Mouse (Mus musculus) erythroblast, adult 5-6 weeks (primary cell): Measurements from ENCODE around the gene Hivep3. TPM values are rescaled to one million over a fixed set of nuclear protein-coding genes. Genes with fewer than 3 reads are reported as not detected.

Experiments
- ATAC-seq: replicated peaks from 2 replicates; pipeline ENCODE4 v1.8.0; 2016; ENCODE audit warnings: moderate number of reproducible peaks, mild to moderate bottlenecking, moderate TSS enrichment, inconsistent platforms; ENCODE audit not compliant: poor library complexity, low FRiP score, severe bottlenecking
- total RNA-seq, 2 experiments: library from RNA; stranded (forward) in 1 of 2; stranded (reverse) in 1 of 2; fragments of 150-400 nt in 1 of 2; fragments of 200-764, 138-1000 nt in 1 of 2; gene quantifications; 2 replicates each; pipeline versions ENCODE4 v1.2.3 to v1.2.4; 2015 to 2017; ENCODE audit warnings: low replicate concordance in 2 of 2

Hivep3 gene
- total RNA-seq, 2 experiments from 2014 or later, result under 0.01 to 0.51 TPM

DNA sequence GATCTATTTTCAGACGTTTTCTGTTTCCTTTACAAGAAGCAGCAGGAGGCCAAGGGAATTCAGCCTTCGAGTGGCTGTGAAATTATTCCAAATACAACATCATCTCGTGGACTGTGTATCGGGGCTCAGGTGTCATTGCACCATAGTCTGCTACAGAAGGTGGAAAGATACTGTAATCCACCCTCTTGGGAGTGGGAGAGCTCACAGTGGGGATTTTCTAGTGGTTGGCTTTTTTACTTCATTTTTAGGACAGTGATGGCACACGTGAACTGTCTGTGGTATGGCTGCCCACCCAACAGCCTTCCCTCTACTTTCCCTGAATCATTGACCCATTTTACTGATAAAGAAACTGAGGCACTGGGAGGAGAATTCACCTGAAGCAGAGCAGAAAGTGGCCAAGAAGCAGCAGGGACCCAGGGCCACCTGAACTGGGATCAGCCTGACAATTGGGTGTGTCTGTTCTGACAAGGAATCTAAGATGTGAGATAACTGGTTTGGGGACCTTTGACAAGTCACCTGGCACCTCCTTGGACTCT, 233.6 kb downstream of the Hivep3 start:
- ATAC-seq, result no peak

DNA sequence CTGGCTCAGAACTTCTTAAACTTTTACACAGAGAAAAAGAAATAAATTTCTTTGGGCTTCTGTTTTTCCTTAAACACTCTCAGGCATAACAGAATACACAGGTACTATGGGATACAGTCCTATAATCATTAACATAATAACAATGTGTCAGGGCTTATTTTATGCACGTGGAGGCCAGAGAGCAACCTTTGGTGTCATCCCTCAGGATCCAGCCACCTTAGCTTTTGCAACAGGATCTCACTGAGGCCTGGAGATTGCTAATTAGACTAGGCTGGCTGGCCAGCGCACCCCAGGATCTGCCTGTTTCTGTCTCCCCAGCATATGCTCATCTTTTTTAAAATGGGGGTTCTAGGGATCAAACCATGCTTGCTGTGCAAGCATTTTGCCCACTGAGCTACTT, 234.1 kb downstream of the Hivep3 start:
- ATAC-seq, result no peak

DNA sequence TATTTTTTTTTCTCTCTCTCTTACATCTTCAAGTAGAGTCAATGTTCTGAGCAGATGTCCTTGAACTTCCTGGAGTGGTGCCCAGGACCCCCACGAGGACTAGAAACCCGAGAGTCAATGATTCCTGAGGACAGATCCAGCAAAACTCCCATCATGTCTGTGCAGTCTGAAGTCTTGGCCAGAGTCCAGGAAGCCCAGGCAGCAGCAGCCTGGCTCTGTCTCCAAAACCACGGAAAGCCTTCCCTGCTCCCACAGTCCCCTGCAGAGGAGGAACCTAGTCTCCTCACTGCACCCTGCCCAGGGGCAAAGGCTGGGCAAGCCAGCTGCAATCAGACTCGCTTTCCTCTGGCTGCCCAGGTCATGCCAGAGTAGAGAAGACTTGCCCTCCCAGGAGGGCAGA, 234.5 kb downstream of the Hivep3 start:
- ATAC-seq, result no peak

DNA sequence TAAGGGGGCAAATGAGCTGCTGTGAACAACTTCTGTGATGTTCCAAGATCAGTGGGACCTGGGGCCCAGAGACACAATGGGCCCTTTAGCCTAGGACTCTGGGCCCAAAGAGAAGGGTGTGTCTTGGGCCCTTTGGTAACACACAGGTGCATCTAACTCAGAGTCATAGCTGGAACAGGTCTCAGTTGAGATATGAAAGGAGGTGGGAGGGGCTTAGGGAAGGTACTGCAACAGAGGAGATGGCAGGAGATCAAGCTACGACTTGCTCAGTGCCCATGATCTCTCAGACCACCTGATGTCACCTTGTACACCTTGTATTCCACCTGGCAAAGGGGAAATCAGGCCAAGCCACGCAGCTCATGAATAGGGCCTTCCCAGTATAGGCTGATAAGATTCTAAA, 235.3 kb downstream of the Hivep3 start:
- ATAC-seq, result no peak

DNA sequence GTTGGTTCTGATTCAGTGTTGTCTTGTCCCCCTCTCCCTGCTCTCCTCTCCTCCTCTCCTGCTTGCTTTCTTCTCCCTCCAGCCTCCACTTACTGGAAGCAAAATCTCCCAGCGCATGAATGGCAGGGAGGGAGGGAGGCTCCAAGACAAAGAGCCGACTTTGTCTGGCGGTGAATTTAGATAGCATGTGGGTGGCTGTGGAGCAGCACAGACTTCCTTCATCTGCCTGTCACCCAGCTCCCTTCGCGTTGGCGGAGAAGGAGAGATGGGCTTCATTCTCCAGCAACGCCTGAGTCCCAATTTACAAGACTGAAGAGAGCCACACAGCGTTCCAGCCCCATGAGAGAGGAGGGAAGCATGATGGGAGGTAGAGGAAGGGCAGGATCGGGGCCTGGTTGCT, 236.6 kb downstream of the Hivep3 start:
- no peak for ATAC-seq

DNA sequence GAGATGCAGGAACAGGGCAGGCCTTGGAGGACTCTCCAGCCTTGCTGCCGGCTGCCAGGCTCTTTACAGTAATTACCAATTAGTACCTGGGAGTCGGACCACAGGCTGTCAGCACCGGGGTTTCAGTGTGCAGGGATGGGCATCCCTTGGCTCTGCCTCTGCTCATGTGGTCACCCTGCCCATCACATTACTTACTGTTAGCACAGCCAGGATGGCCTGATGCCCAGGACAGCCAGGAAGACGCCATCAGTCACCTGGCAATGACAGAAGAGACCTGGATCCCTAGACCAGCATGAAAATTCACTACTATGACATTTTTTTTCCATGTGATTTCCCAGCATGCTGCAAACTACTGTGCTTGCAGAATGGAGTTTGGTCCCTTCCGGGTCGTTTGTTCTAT, 238.8 kb downstream of the Hivep3 start:
- ATAC-seq, result no peak

DNA sequence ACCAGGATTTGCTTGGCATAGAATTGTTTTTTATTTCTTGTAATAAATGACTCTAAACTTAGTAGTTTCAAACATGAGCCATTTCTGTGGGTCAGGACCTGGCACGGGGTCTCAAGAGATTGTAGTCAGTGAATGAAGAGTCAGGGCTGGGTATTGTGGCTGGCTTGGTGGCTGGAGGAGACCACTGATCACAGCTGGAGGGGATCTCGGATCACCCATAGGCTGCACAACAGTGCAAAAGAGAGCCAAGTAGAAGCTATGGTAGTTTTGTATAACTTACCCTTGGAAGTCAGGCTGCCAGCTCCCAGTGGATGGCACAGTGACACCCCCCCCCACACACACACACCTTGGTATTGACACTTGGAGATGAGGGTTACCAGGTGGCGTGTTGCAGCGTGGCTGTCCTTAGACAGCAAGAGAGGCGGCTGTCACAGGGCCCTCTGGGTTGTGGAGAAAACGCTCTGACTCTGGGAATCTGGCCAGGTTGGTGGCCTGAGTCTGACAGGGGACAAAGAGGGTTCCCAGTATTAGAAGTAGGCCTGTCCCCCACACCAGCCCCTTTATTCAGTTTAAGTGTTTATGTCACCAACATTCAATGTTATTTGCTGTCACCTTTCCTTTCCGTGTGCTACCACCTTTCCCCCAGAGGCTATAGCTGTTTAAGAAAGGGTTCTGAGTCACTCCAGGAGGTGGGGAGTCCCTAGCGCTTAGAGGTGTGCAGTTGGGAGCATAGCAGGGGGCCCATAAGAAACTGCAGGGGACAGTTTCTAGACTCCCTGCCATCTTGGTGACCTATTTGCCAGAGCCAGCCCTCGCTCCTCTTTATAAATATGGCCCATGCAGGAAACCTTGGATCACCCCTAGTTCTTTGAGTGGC, 240.4 kb downstream of the Hivep3 start:
- ATAC-seq, result no peak

DNA sequence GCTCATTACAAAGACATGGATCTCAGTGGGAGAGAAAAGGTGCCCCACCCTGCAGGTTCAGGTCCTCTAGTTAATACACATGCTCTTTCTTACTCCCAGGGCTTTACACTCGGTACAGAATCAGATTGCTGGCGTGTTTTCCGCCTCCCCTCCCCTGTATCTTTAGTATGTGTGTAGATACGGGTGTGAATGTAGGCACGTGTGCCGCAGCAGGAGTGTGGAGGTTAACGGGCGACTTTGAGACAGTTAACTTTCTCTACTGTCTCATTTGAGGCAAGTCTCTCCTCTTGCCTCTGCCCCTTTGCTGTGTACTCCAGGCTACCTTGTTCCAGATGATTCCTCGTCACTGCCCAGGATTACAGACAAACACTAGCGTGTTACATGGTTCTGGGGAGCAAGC, 241.7 kb downstream of the Hivep3 start:
- ATAC-seq, result no peak

DNA sequence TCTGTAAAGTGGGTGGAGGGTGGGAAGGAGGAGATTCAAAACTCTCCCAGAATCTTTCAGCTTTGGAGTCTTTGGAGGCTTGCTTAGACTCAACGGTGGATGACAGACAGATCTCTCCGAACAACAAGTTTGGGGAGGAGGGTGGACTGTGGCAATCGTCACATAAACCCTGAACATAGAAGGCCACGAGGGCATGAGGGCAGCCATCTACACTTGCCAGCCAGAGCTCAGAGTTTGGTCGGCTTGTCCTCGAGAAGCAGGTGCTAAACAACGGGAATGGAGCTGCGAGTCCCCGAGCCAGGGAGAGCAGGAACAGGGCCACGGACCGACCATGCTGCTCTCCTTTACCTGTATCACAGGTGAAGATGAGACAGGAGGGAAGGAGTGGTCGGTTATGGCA, 242.2 kb downstream of the Hivep3 start:
- no peak for ATAC-seq

DNA sequence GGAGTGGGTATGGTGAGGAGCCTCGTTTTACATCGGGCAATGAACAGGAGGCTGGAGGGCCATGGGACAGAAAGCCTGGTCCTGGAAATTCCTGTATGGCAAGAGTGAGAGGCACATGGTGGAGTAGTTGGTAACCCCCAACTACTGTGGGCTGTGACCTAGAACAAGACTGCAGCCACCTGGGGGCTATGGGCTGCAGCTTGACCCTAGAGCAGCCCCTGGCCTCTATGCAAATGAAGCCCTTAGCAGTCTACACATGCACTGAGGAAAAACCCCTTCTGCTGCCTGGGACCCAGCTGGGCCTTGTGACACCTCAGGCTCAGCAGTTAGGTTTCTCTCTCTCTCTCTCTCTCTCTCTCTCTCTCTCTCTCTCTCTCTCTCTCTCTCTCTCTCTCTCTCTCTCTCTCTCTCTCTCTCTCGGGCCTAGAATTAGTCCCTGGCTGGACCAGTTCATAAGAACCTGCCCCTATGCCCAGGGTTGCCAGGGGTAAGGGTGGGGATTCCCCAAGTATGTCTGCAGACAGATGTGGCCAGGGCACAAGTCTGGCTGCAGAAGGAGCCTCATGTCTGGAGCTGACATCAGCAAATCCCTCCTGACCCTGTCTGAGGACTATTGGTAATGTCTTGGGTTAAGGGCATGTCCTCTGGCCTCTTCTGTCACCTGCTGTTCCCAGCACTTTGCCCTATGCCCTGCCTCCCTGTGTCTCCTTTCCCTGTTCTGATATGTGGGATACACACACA, 243.0 kb downstream of the Hivep3 start:
- ATAC-seq, result no peak

DNA sequence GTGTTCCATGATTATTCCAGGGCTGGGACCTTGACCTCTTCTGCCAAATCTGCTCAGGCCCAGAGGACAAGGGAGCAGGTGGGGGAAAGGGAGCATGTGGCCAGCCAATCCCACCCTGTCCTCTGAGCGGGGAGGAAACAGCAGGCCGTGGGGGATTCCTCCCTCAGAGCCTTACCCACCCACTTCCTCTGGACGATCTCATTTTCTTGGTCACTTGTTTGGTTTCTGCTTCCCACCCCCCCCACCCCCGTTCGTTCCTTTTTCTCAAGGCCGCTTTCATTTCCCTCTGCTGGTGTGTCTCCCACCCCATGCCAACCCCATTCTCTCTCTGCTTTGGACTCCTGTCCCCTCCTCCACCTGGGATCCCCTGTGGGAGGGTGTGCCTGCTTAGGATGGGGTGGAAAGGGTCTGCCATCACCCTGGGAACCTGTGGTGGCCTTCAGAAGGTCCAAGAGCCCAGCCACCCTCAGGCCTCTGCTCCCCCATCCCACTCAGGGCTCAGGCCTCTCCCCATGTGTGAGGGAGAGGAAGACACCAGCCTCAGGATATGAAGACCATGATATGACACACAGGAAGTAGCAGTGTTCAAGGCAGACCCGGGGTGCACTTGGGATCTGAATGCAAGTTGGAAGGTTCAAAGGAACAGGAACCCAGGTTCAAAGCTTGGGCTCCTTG, 244.4 kb downstream of the Hivep3 start:
- ATAC-seq, result no peak

DNA sequence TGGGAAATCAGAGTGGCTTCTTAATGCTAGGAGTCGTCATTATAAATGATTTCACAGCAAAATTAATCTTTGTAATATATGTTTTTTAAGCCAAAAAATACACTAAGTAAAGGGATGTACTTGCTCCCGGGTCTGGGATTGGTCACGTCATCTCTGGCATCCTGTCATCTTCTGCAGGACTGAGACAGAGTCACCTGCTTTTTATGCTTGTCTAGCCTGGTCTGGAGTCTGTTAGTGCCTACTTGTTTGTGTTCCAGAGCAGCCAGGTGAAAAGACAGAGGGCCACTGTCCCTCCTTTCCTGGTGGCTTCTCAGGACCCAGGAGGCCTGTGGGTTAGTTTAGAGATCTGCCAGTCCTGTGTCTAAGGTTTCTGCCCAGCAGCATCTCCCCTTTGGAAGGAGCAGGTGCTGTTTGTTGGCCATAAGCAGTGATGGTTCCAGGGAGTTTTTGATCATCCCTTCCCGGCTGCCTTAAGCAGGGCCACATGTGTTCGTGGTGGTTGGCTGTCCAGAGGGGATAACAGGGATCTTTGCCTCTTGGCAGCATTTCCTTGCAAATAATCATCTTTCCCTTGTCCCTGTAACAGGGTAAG, 245.8 kb downstream of the Hivep3 start:
- ATAC-seq, result no peak

DNA sequence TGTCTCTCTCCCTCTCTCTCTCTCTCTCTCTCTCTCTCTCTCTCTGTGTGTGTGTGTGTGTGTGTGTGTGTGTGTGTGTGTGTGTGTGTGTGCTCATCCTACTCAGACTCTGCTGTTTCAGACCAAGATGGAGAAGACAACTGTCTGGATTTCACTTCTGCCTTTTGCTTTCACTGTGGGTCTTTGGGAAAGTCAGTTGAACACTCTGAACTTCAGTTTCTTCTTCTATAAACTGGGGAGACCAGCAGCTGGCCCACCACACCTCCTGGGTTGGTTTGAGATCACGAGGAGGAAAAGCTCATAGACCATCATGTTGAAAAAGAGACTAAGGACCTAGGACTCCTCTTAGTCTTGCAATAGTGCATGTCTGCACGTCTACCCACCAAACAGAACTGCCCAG, 246.3 kb downstream of the Hivep3 start:
- ATAC-seq, result no peak

DNA sequence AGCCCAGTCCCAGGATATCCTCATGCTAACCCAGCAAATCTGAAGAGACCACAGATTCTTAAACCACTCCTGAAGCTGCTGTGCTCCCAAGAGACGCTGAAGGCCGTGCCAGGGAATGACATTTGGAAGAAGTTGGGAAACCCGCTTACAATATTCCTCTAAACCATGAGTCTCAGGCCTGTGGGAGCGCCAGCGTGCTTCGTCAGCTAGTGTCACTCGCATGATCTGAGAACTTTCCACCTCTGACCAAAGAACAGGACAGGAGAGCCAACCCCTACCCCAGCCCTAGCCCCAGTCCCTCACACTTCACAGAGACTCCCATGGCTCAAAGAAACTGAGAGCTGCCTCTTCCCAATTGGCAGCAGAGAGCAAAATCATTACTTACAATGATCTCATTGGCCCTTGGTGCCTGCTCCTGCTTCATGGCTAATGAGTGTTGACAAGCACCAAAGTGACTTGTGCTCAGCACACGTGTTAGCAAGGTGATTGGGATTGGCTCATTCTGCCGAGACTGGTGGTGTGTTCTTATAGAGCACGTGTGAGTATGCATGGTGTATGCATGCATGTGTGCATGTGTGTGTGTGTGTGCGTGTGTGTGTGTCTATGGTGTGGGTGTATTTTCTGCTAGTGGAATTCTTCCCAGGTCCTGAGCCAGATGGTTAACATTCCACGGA, 247.6 kb downstream of the Hivep3 start:
- no peak for ATAC-seq

DNA sequence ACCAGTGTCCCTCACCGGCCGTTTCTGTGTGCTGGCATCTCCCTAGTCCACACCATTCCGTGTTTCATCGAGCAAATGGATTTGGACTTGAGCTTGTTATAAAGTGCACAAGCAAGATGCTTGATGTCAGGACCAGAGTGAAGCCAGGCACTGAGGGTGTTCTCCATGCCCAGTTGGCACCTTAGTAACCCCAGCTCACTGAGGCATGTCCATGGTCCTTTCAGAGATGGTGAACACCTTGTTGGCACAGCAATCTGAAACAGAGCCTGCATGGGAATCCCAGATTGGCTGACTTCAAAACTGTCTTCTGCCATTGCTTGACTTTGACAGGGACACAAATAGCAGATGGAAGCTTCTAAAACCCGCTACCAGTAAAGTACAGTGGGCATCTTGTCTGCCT, 252.5 kb downstream of the Hivep3 start:
- no peak for ATAC-seq

DNA sequence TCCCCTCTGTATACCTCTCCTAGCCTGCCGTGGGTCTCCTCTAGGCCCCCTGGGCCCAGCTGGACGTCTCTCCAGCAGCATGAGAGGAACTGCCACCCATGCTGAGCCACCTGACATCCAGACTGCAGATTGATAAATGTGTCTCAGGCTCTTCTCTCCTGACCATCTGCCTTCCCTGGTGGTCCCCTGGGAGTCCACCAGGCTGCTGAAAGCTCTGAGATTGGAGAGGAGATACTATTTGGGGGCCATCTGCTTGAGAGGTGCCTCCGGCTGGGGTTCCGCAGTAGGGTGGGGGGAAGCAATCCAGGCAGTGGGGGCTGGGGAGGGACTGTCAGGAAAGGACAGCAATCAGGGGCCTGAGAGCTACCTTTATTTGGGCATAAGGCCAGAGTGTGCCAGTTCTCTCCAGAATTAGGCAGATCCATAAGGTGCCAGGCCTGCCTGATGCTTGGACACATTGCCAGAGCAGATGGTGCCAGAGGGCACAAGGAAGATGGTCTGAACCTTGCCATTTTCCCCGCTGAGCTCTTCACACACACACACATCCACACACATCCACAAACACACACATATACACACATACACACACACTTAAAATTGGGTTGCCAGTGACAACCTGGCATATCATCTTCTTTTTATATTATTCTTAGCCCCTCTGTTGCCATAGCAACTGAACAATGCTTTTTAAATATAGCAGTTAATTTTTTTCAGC, 253.2 kb downstream of the Hivep3 start:
- no peak for ATAC-seq

DNA sequence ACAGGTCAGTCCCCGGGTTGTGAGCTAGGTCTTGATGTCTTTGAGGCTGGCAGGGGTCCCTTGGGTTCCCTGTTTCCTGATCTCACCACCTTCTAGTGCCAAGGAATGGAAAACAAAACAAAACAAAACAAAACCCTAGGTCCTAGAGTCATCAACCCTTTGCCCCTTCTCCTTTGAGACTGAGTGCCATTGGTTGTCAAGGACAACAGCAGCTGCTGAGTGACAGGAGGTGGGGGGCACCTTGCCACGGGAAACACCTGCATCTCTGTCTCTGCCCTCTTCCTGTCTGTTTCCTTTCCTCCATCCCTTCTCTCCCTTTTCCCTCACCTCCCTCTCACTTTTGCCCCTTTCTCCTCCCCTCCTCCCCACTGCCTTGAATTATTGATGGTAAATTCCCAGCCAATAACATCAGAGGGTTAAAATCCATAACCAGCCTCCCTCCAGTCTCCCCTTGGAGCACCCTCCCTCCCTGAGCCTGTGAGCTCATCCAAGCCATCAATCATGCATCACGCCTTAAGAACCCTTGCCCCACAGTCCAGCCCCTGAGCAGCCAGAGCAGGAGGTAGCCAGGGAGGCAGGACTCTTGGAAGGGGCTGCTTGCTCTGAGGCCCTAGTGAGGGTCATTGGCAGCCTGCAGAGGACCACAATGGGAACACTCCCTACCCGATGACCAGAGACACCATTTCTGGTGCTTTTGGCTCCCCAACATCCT, 253.9 kb downstream of the Hivep3 start:
- no peak for ATAC-seq

DNA sequence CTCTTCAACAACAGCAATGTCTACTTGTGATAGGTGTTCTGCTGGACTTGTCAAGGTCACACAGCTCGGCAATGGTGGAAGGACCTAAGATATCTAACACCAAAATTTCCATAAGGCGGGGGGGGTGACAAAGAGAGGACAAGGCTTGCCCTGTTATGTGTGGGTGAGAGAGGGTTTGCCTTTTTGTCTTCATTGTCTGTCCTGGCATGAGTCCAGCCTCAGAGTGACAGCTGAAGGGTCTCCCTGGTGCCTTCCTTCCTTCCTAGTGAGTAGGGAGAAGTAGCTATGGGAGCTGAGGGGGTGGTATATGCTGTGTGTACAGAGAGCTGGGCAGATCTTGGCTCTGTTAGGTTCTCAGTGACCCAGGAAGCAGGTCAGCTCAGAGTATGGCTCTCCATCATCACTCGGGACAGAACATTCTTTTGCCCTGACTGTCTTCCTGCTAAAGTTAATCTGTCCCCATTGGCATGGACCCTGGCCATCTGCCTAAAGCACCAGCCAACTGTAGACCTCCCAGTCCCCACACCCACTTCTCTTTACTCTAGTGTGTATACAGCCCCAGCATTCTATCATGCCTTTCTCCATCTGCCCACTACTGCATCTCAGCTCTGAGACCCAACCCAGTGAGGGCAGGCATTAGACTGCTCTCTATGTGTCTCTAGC, 255.6 kb downstream of the Hivep3 start:
- no peak for ATAC-seq
